Mouse (Mus musculus) C2C12 (cell line): Measurements from ENCODE around the gene Mum1. TPM values are rescaled to one million over a fixed set of nuclear protein-coding genes. Genes with fewer than 3 reads are reported as not detected.
A peak's percentile ranks its signal among the peaks of the same experiment; 100 is the strongest.

Experiments
- H3K27me3 ChIP-seq: one replicate; pipeline ENCODE4 v1.6.1; 2011; ENCODE audit not compliant: control insufficient read depth, insufficient read depth, insufficient read length
- H3K36me3 ChIP-seq: one replicate; pipeline ENCODE4 v1.6.1; 2011; ENCODE audit not compliant: control insufficient read depth, insufficient read depth
- H3K4me3 ChIP-seq: one replicate; pipeline ENCODE4 v1.5.1; 2011; ENCODE audit warnings: mild to moderate bottlenecking, control low read depth; ENCODE audit not compliant: poor library complexity, insufficient read depth, severe bottlenecking
- H3K79me2 ChIP-seq: one replicate; pipeline ENCODE4 v1.6.1; 2011; ENCODE audit not compliant: control insufficient read depth, insufficient read depth
- H3K79me3 ChIP-seq: one replicate; pipeline ENCODE4 v1.6.1; 2011; ENCODE audit warnings: low read depth, control low read depth
- H3ac ChIP-seq: one replicate; pipeline ENCODE3; 2011; ENCODE audit warnings: low read depth; ENCODE audit not compliant: control insufficient read depth, insufficient read length
- CEBPB ChIP-seq: IDR thresholded peaks from one replicate; pipeline ENCODE4 v1.6.1; 2011; ENCODE audit warnings: low read depth, mild to moderate bottlenecking, control low read depth, moderate library complexity
- CTCF ChIP-seq: IDR thresholded peaks from one replicate; pipeline ENCODE4 v1.5.1; 2011; ENCODE audit not compliant: control insufficient read depth, insufficient read depth, insufficient read length
- FOSL1 ChIP-seq: IDR thresholded peaks from one replicate; pipeline ENCODE4 v1.8.0; 2011; ENCODE audit warnings: mild to moderate bottlenecking, low read length; ENCODE audit not compliant: poor library complexity, insufficient read depth, severe bottlenecking
- MAX ChIP-seq: IDR thresholded peaks from one replicate; pipeline ENCODE4 v1.6.1; 2011; ENCODE audit warnings: mild to moderate bottlenecking, control low read depth
- MYOD1 ChIP-seq: IDR thresholded peaks from one replicate; pipeline ENCODE4 v1.6.1; 2011; ENCODE audit warnings: low read depth; ENCODE audit not compliant: control insufficient read depth, insufficient read length
- MYOG ChIP-seq: IDR thresholded peaks from one replicate; pipeline ENCODE4 v1.6.1; 2011; ENCODE audit not compliant: control insufficient read depth, insufficient read length; ENCODE audit errors: extremely low read depth
- USF1 ChIP-seq: IDR thresholded peaks from one replicate; pipeline ENCODE4 v1.6.1; 2011; ENCODE audit warnings: low read depth, mild to moderate bottlenecking, control low read depth, moderate library complexity
- polyA plus RNA-seq: library from polyadenylated mRNA; unstranded; fragments of >200 nt; fragmentation: generic; extraction: Trizol; gene quantifications from one replicate; pipeline ENCODE4 v1.2.1, GENCODE M21; 2012; ENCODE audit warnings: missing spikeins

Gene Mum1
- polyA plus RNA-seq, 1 experiment, result 57.7 TPM

DNA sequence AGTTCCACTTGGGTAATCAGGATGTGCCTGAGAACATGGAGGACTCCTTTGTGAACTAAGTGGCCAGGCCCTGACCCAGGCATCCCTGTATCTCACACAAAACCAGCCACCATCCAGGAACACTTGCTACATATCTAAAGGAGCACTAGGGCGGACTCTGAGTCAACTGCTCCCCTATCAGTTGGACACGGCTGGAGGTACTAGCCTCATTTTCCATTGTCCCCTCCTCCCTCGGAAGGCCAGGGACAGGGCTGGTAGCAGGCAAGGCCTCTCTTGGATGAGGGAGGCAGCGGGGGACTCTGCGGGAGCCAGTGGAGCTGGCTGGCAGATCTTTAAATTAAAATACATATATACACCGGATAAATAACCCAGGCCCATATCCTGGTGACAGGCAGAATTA lies 32.3 kb upstream of the Mum1 start:
- no peak overlapping the region for H3ac ChIP-seq
- no peaks in the 10 kb centered on the region for H3K79me3 ChIP-seq
- no peak overlapping the region for H3K4me3 ChIP-seq
- no peaks in the 10 kb centered on the region for H3K79me2 ChIP-seq
- H3K36me3 ChIP-seq, result no peaks in the 10 kb centered on the region
- no peak for TF ChIP-seq CEBPB
- no peak for TF ChIP-seq MYOG
- no peak for TF ChIP-seq MAX
- no peak for TF ChIP-seq FOSL1
- TF ChIP-seq USF1, result no peak
- TF ChIP-seq CTCF, result no peak
- TF ChIP-seq MYOD1, result no peak
- peaks cover 12% of the 10 kb centered on the region for H3K27me3 ChIP-seq

DNA sequence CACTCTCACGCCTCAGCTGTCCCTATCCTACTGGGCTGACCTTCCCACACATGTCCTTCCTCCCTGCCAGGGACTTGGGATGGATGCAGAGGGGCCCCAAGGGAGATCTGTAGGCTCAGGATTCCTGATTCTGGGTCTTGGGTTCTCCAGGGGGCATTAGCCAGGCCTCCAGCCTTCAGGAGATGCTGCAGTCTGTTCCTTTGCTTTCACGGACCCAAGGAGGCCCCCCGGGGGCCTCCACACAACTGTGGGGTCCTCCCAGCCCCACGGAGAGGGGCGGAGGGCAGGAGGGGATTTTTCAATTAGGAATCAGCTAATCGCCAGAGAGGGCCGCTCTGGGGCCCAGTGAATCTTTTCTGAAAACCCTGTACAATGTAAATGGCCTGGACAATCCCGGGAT lies 31.8 kb upstream of the Mum1 start:
- H3K27me3 ChIP-seq, result peaks cover 12% of the 10 kb centered on the region
- H3K79me3 ChIP-seq, result no peaks in the 10 kb centered on the region
- H3K4me3 ChIP-seq, result no peak overlapping the region
- no peaks in the 10 kb centered on the region for H3K79me2 ChIP-seq
- H3K36me3 ChIP-seq, result no peaks in the 10 kb centered on the region
- TF ChIP-seq MYOG (no peak), MAX (no peak), CEBPB (no peak), USF1 (no peak), FOSL1 (no peak)
- H3ac ChIP-seq, result no peak overlapping the region

DNA sequence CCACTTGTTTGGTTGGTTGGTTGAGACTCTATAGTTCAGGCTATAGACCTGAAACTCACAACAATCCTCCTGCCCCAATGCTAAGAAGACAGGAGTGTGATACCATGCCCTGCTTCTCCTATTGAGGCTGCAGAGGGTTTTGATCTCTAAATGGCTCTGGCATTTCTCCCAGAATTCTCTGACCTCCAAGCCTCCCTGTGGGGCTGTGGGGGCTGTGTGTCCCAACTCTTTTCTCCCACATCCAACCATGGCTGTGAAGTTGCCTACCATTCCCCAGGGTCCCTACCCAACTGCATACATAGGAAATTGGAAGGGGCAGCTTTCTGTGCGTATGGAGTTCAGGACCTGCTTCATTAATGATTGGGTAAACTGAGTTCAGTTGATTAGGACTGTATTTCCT lies 30.1 kb upstream of the Mum1 start:
- Histone ChIP-seq H3K27me3 (peaks cover under 1% of the 10 kb centered on the region), H3K4me3 (no peak overlapping the region), H3K79me2 (no peaks in the 10 kb centered on the region), H3ac (no peak overlapping the region), H3K36me3 (no peaks in the 10 kb centered on the region), H3K79me3 (no peaks in the 10 kb centered on the region)
- TF ChIP-seq MYOG (no peak), CTCF (no peak), MYOD1 (no peak), FOSL1 (no peak), MAX (no peak), CEBPB (no peak), USF1 (no peak)

DNA sequence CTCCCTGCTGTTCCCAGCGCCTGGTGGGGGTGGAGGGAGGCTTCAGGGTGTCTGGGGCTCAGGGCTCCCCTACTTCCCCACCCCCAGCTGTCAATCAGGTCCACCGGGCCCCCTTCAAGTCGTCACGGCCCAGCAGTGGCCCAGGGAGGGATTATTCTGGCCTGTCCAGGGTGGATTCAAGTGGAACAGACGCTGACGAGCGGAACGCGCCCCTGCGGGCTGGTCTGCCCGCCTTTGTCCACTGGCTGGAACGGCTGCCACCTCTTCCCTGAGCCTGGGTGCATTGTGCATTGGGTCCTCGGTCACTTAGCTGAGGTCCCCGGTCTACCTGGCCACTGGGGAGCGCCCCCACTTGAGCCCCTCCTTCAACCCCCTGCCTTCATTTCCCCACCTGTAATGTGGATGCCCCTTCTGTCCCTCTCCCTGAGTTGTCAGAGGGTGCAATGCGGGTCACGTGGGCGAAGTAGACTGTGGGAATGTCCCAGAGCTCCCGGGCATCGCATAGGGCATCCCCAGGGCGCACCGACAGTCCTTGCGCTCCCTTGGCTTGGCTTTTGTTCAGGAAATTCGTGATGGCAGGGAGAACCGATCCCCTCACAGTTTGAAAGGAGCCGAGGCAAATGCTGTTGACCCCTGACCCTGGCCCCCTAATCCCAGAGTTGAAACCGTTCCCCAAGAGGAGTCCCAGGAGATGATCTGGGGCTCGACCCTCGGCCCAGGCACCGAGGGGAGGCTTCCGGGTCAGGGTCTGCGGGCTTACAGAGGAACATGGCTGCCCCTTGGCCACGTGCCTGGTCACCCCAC lies 29.3 kb upstream of the Mum1 start:
- H3K27me3 ChIP-seq, result no peaks in the 10 kb centered on the region
- no peaks in the 10 kb centered on the region for H3K36me3 ChIP-seq
- H3ac ChIP-seq, result no peak overlapping the region
- no peaks in the 10 kb centered on the region for H3K79me2 ChIP-seq
- H3K79me3 ChIP-seq, result no peaks in the 10 kb centered on the region
- TF ChIP-seq MYOG (no peak), MAX (no peak), CTCF (no peak), USF1 (no peak), MYOD1 (no peak), FOSL1 (no peak), CEBPB (no peak)
- no peak overlapping the region for H3K4me3 ChIP-seq

DNA sequence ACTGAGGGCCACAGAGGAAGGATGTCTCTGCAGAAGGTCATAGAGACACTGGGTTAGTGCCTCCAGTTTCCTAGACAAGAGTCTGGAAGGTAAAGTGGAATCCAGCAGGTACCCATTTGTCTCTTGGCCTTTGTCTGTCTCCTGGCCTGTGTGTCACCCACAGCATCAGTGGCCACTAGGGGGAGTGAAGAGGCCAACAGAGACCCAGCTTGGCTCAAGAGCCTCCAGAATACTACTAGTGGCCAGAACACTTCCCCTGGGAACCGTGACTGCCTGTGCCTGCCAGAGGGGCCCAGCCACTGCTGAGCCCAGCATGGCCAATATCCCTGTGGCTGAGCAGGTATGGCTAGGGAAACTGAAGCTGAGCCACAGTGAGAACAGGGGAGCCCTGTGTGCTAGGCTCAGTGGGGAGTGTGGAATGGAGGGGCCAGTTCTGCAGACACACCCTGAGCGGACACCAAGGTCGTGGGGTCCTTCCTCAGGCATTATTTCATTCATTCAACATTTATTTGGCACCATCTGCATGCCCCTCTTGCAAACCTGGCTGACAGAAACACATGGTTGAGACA lies 26.7 kb upstream of the Mum1 start:
- no peaks in the 10 kb centered on the region for H3K79me3 ChIP-seq
- TF ChIP-seq CTCF, result peak; percentile 82
- TF ChIP-seq USF1, result no peak

DNA sequence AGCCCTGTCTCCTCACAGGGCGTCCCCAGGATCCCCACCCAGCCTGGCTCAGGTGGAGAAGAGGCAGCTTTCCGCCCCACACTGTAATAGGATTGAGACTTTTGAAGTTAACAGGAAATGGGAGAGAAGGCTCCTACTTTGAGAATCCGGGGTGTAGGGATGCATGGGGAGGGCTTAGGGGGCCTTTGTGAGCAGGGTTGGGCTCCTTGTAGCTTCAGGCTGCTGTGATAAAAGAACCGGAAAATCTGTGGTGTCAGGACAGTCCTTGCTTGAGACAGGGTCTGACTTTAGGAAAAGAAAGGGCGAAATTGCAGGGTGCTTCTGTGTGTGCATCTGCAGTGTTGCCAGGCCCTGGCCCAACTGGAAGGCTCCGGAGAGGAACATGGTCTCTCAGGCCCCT lies 25.7 kb upstream of the Mum1 start:
- Histone ChIP-seq H3K36me3 (no peaks in the 10 kb centered on the region), H3K27me3 (peaks cover 4% of the 10 kb centered on the region), H3ac (no peak overlapping the region), H3K79me3 (no peaks in the 10 kb centered on the region), H3K4me3 (no peak overlapping the region), H3K79me2 (no peaks in the 10 kb centered on the region)
- TF ChIP-seq MYOD1 (no peak), USF1 (no peak), MAX (no peak)

More for the DNA sequence above, 26.7 kb upstream of the Mum1 start:
- Histone ChIP-seq H3K79me2 (no peaks in the 10 kb centered on the region), H3ac (no peak overlapping the region), H3K36me3 (no peaks in the 10 kb centered on the region), H3K4me3 (no peak overlapping the region), H3K27me3 (no peaks in the 10 kb centered on the region)
